Mouse (Mus musculus) ES-E14 (cell line): ENCODE data around the gene Lrcol1. TPM values are rescaled to one million over a fixed set of nuclear protein-coding genes. Genes with fewer than 3 reads are reported as not detected.

Source experiments
- DNase-seq: peaks from one replicate; pipeline ENCODE4 v3.0.0-alpha.2; 2013; ENCODE audit warnings: low read depth, low spot score
- H3K27ac ChIP-seq: 2 replicates; pipeline ENCODE4 v1.5.1; 2012; ENCODE audit warnings: low read depth, mild to moderate bottlenecking, low read length, moderate library complexity, mixed read lengths; ENCODE audit not compliant: poor library complexity, insufficient read depth, severe bottlenecking
- H3K36me3 ChIP-seq: 2 replicates; pipeline ENCODE4 v1.6.1; 2012; ENCODE audit warnings: mild to moderate bottlenecking, low read length, moderate library complexity, mixed read lengths; ENCODE audit not compliant: control insufficient read depth, poor library complexity, insufficient read depth, severe bottlenecking
- H3K4me1 ChIP-seq, 2 experiments: fragments of 150-350 bp in 1 of 2; sonication (generic) in 1 of 2; 2 replicates each; pipeline ENCODE4 v1.6.1; 2012; ENCODE audit warnings: low read length in 2 of 2, mild to moderate bottlenecking in 1 of 2, mixed read lengths in 1 of 2; ENCODE audit not compliant: control insufficient read depth in 2 of 2, insufficient read depth in 2 of 2, poor library complexity in 1 of 2
- H3K4me3 ChIP-seq, 2 experiments: fragments of 150-350 bp in 1 of 2; sonication (generic) in 1 of 2; 2 replicates each; pipeline ENCODE4 v1.5.1; 2012; ENCODE audit warnings: low read length in 2 of 2, low read depth in 1 of 2, mild to moderate bottlenecking in 1 of 2, mixed read lengths in 1 of 2; ENCODE audit not compliant: insufficient read depth in 1 of 2, poor library complexity in 1 of 2, severe bottlenecking in 1 of 2
- H3K9ac ChIP-seq: 2 replicates; pipeline ENCODE4 v1.6.1; 2012; ENCODE audit warnings: low read depth, mild to moderate bottlenecking, low read length, mixed read lengths; ENCODE audit not compliant: poor library complexity, insufficient read depth, severe bottlenecking
- H3K9me3 ChIP-seq: fragments of 150-350 bp; sonication (generic); 2 replicates; pipeline ENCODE4 v1.6.1; 2012; ENCODE audit warnings: low read depth, mild to moderate bottlenecking, low read length; ENCODE audit not compliant: control insufficient read depth, insufficient read depth
- CHD2 ChIP-seq: IDR thresholded peaks from 2 replicates; pipeline ENCODE4 v1.6.1; 2014; ENCODE audit warnings: mild to moderate bottlenecking, low read depth, low read length, inconsistent platforms
- HCFC1 ChIP-seq: IDR thresholded peaks from 2 replicates; pipeline ENCODE4 v1.6.1; 2012; ENCODE audit warnings: low read length, inconsistent platforms, borderline replicate concordance; ENCODE audit not compliant: insufficient read depth
- MAFK ChIP-seq: IDR thresholded peaks from 2 replicates; pipeline ENCODE4 v1.6.1; 2014; ENCODE audit warnings: mild to moderate bottlenecking, low read depth, low read length, inconsistent platforms; ENCODE audit not compliant: insufficient read depth
- ZC3H11A ChIP-seq: IDR thresholded peaks from 2 replicates; pipeline ENCODE4 v1.6.1; 2012; ENCODE audit warnings: low read depth, mild to moderate bottlenecking, inconsistent platforms, low read length, borderline replicate concordance
- ZNF384 ChIP-seq: IDR thresholded peaks from 2 replicates; pipeline ENCODE4 v1.6.1; 2012; ENCODE audit warnings: low read depth, low read length, inconsistent platforms
- in situ Hi-C, 2 experiments: fragments of 600-800 bp; cut with MboI; formaldehyde crosslinking; loops; one replicate each; pipeline ENCODE4 v1.15.1; 2025; ENCODE audit warnings: low sequenced_read_pairs in 2 of 2, inconsistent platforms in 1 of 2; ENCODE audit not compliant: unreplicated experiment in 2 of 2
- total RNA-seq: library from RNA; depleted of rRNA; stranded (reverse); fragments of 300-350 nt; gene quantifications from 2 replicates; pipeline ENCODE4 v1.2.3, GENCODE M21; 2012

The Lrcol1 gene
- total RNA-seq, 1 experiment: 1.3 TPM

- Histone ChIP-seq H3K36me3 (peaks cover 17% of the 10 kb centered on the region; the same call in 1 of the 2 replicates), H3K9me3 (no peaks in the 10 kb centered on the region), H3K27ac (no peak overlapping the region), H3K4me1 (peaks cover 0 to 13% of the 10 kb centered on the region in 2 experiments; a peak in 2 of 4 replicates), H3K4me3 (peak overlapping the region; percentile 51 to 86; a peak in 2 of 4 replicates), H3K9ac (no peak overlapping the region)
- in situ Hi-C loops: no loop called here
- TF ChIP-seq MAFK (no peak), HCFC1 (no peak), CHD2 (no peak), ZC3H11A (no peak), ZNF384 (no peak)
- no peak for DNase-seq
Observed at GRCm38 (mm10) chr5:110379086-110379485, 34.6 kb downstream of the Lrcol1 start.

- no peak overlapping the region for H3K4me3 ChIP-seq
- no peak for DNase-seq
- H3K4me1 ChIP-seq: peaks cover 0 to 13% of the 10 kb centered on the region in 2 experiments; a peak in 2 of 4 replicates
- H3K36me3 ChIP-seq: peaks cover 17% of the 10 kb centered on the region; the same call in 1 of the 2 replicates
- TF ChIP-seq ZNF384: no peak
- no peak for TF ChIP-seq MAFK
- TF ChIP-seq ZC3H11A: no peak
- TF ChIP-seq CHD2: no peak
- TF ChIP-seq HCFC1: no peak
- H3K9ac ChIP-seq: no peak overlapping the region
- in situ Hi-C loops: no loop called here
- no peaks in the 10 kb centered on the region for H3K9me3 ChIP-seq
- no peak overlapping the region for H3K27ac ChIP-seq
Observed at GRCm38 (mm10) chr5:110379823-110380222, 35.3 kb downstream of the Lrcol1 start.

- H3K4me1 ChIP-seq: peaks cover 0 to 7% of the 10 kb centered on the region in 2 experiments; a peak in 1 of 4 replicates
- no peak overlapping the region for H3K4me3 ChIP-seq
- no peaks in the 10 kb centered on the region; the same call in 1 of the 2 replicates for H3K36me3 ChIP-seq
- no peaks in the 10 kb centered on the region for H3K9me3 ChIP-seq
- in situ Hi-C loops: no loop called here
- DNase-seq: no peak
- no peak overlapping the region for H3K27ac ChIP-seq
- no peak overlapping the region for H3K9ac ChIP-seq
- TF ChIP-seq CHD2 (no peak), ZC3H11A (no peak), ZNF384 (no peak), HCFC1 (no peak), MAFK (no peak)
Observed at GRCm38 (mm10) chr5:110384491-110384890, 40.0 kb downstream of the Lrcol1 start.

GRCm38 (mm10) chr5:110385263-110385662, 40.7 kb downstream of the Lrcol1 start:
- in situ Hi-C loops: no loop called here
- no peak for DNase-seq
- Histone ChIP-seq H3K9ac (no peak overlapping the region), H3K4me1 (peaks cover 0 to 7% of the 10 kb centered on the region in 2 experiments; a peak in 1 of 4 replicates), H3K27ac (no peak overlapping the region), H3K36me3 (no peaks in the 10 kb centered on the region; the same call in 1 of the 2 replicates), H3K9me3 (no peaks in the 10 kb centered on the region), H3K4me3 (no peak overlapping the region)
- no peak for TF ChIP-seq CHD2
- TF ChIP-seq ZC3H11A: no peak
- no peak for TF ChIP-seq ZNF384
- no peak for TF ChIP-seq HCFC1
- no peak for TF ChIP-seq MAFK
